8 mouse cellular contexts compared by ENCODE assay signal in genomic region chr8:105345061-105345975, GRCm38 (mm10). TPM values are rescaled to one million over a fixed set of nuclear protein-coding genes. Genes with fewer than 3 reads are reported as not detected.
DNase-seq lines count a peak whose midpoint lies in the region; ATAC-seq and TF ChIP-seq lines count a peak whose summit lies in the region.

No protein-coding gene starts in this region.

- no peaks in the 10 kb centered on the region for H3K36me3 ChIP-seq in midbrain, embryonic 10.5 days
- no peaks in the 10 kb centered on the region for H3K36me3 ChIP-seq in midbrain, embryonic 11.5 days (ENCODE audit: control insufficient read depth, insufficient read depth, low read length)
- no peaks in the 10 kb centered on the region for H3K36me3 ChIP-seq in embryonic facial prominence, embryonic 12.5 days
- H3K36me3 ChIP-seq in myocyte (ENCODE audit: control insufficient read depth, insufficient read depth) = peaks cover 9% of the 10 kb centered on the region
- H3K36me3 ChIP-seq in forebrain, embryonic 14.5 days (ENCODE audit: control insufficient read depth, insufficient read depth, low read length) = no peaks in the 10 kb centered on the region

- no peak for ATAC-seq in midbrain, embryonic 11.5 days (ENCODE audit: low FRiP score)
- ATAC-seq in embryonic facial prominence, embryonic 12.5 days (ENCODE audit: insufficient number of reproducible peaks, insufficient read depth, low FRiP score, low TSS enrichment) = no peak
- no peak for ATAC-seq in forebrain, embryonic 14.5 days

- peaks cover 10% of the 10 kb centered on the region for H3K27me3 ChIP-seq in midbrain, embryonic 10.5 days (ENCODE audit: low read depth, poor library complexity, severe bottlenecking)
- H3K27me3 ChIP-seq in midbrain, embryonic 11.5 days (ENCODE audit: control insufficient read depth, insufficient read depth, low read length) = no peaks in the 10 kb centered on the region; the same call in 1 of the 2 replicates
- no peaks in the 10 kb centered on the region for H3K27me3 ChIP-seq in embryonic facial prominence, embryonic 12.5 days
- no peaks in the 10 kb centered on the region for H3K27me3 ChIP-seq in myocyte (ENCODE audit: control insufficient read depth, insufficient read depth, insufficient read length)
- no peaks in the 10 kb centered on the region; the same call in 1 of the 2 replicates for H3K27me3 ChIP-seq in forebrain, embryonic 14.5 days (replicated peaks; ENCODE audit: control insufficient read depth, insufficient read depth, low read length)

- TF ChIP-seq POLR2A in myocyte (IDR thresholded peaks at IDR 0.05; ENCODE audit: insufficient read length, low read depth) = peak; percentile 23

- peaks cover 68% of the 10 kb centered on the region for H3K79me2 ChIP-seq in myocyte (ENCODE audit: control insufficient read depth, insufficient read depth)

- H3K9ac ChIP-seq in midbrain, embryonic 11.5 days (ENCODE audit: low read length) = no peak overlapping the region
- no peak overlapping the region for H3K9ac ChIP-seq in embryonic facial prominence, embryonic 12.5 days
- H3K9ac ChIP-seq in forebrain, embryonic 14.5 days (ENCODE audit: low read length) = no peak overlapping the region

- H3K4me2 ChIP-seq in midbrain, embryonic 11.5 days = no peak overlapping the region
- peak overlapping the region; percentile 90; the same call in 1 of the 2 replicates for H3K4me2 ChIP-seq in embryonic facial prominence, embryonic 12.5 days (replicated peaks)
- H3K4me2 ChIP-seq in myocyte (ENCODE audit: low read depth) = peak overlapping the region; percentile 92
- H3K4me2 ChIP-seq in forebrain, embryonic 14.5 days (ENCODE audit: low read length) = no peak overlapping the region

- H3K4me1 ChIP-seq in midbrain, embryonic 10.5 days = peaks cover 61% of the 10 kb centered on the region
- peaks cover 19% of the 10 kb centered on the region for H3K4me1 ChIP-seq in midbrain, embryonic 11.5 days (ENCODE audit: control insufficient read depth, insufficient read depth, low read length)
- H3K4me1 ChIP-seq in embryonic facial prominence, embryonic 12.5 days = peaks cover 29% of the 10 kb centered on the region
- peaks cover 15% of the 10 kb centered on the region for H3K4me1 ChIP-seq in forebrain, embryonic 14.5 days (ENCODE audit: control insufficient read depth, insufficient read depth, low read length)

- H3K9me3 ChIP-seq in midbrain, embryonic 10.5 days (replicated peaks) = no peaks in the 10 kb centered on the region
- no peaks in the 10 kb centered on the region for H3K9me3 ChIP-seq in midbrain, embryonic 11.5 days (ENCODE audit: control insufficient read depth, low read length)
- no peaks in the 10 kb centered on the region for H3K9me3 ChIP-seq in embryonic facial prominence, embryonic 12.5 days
- H3K9me3 ChIP-seq in forebrain, embryonic 14.5 days (replicated peaks; ENCODE audit: control insufficient read depth, low read length) = no peaks in the 10 kb centered on the region

- no peak for DNase-seq in midbrain, embryonic 10.5 days (ENCODE audit: low spot score)
- no peak for DNase-seq in midbrain, embryonic 11.5 days (ENCODE audit: low spot score, missing footprints)
- peak; percentile 63 to 69 for DNase-seq in kidney, postnatal 36 days
- no peak for DNase-seq in frontal cortex, postnatal 14 days (ENCODE audit: low spot score in 2 of 2)
- DNase-seq in frontal cortex, postnatal 36 days (ENCODE audit: low spot score in 2 of 2) = no peak
- DNase-seq in forebrain, embryonic 14.5 days (ENCODE audit: low spot score) = no peak

- WGBS in midbrain, embryonic 10.5 days = 77% methylated on average over 7 of the region's 7 CpGs
- WGBS in midbrain, embryonic 11.5 days = 68% methylated on average over 7 of the region's 7 CpGs
- WGBS in embryonic facial prominence, embryonic 12.5 days = 38% methylated on average over 7 of the region's 7 CpGs
- WGBS in forebrain, embryonic 14.5 days = 72% methylated on average over 7 of the region's 7 CpGs

- H3K27ac ChIP-seq in midbrain, embryonic 10.5 days (replicated peaks) = no peak overlapping the region
- H3K27ac ChIP-seq in midbrain, embryonic 11.5 days (ENCODE audit: low read depth, low read length) = no peak overlapping the region
- 0 out of 2 replicates have a peak overlapping the region, but pooled peaks have one; percentile 82 for H3K27ac ChIP-seq in embryonic facial prominence, embryonic 12.5 days
- H3K27ac ChIP-seq in forebrain, embryonic 14.5 days (ENCODE audit: low read depth, low read length) = no peak overlapping the region

- no peak overlapping the region for H3ac ChIP-seq in myocyte (ENCODE audit: control insufficient read depth, insufficient read length)

- peak overlapping the region; percentile 76; the same call in 1 of the 2 replicates for H3K4me3 ChIP-seq in midbrain, embryonic 10.5 days
- H3K4me3 ChIP-seq in midbrain, embryonic 11.5 days (ENCODE audit: low read depth, low read length) = no peak overlapping the region
- no peak overlapping the region; the same call in 1 of the 2 replicates for H3K4me3 ChIP-seq in embryonic facial prominence, embryonic 12.5 days
- peak overlapping the region; percentile 94 for H3K4me3 ChIP-seq in myocyte
- no peak overlapping the region for H3K4me3 ChIP-seq in forebrain, embryonic 14.5 days (ENCODE audit: low read depth, low read length)

TF ChIP-seq in myocyte, 11 proteins besides CTCF, POLR2A, EP300 and RAD21:
- TF ChIP-seq REST (IDR thresholded peaks at IDR 0.05; ENCODE audit: insufficient read depth, insufficient read length) (no peak), MYOD1 (IDR thresholded peaks at IDR 0.05; ENCODE audit: control insufficient read depth in 1 of 3, insufficient read length in 2 of 3, low read depth in 2 of 3) (peak in 1 of 3 experiments; percentile 25), MYOG (IDR thresholded peaks at IDR 0.05; ENCODE audit: control insufficient read depth in 1 of 3, insufficient read depth in 1 of 3, insufficient read length in 2 of 3, low read depth in 2 of 3) (no peak), CEBPB (IDR thresholded peaks at IDR 0.05; ENCODE audit: insufficient read depth, poor library complexity, severe bottlenecking) (peak; percentile 83; the same call in 1 of the 2 replicates)
TF ChIP-seq in myocyte: peak in this region for 2.

RNA-seq across cellular contexts. Expression of gene Fhod1, which starts 2.4 kb away (rescaled TPM):
- polyA plus RNA-seq in midbrain, embryonic 10.5 days (2016; fragmentation: Nextera tagmentation; extraction: Ambion mirVana) = 1.9 and 2.2 TPM in 2 replicates
- polyA plus RNA-seq in midbrain, embryonic 11.5 days (2014; fragmentation: Nextera tagmentation; extraction: Ambion mirVana) = 1.6 and 2.0 TPM in 2 replicates
- polyA plus RNA-seq in embryonic facial prominence, embryonic 12.5 days (2016; fragmentation: Nextera tagmentation; extraction: Ambion mirVana) = 2.3 TPM in 2 replicates
- polyA plus RNA-seq in myocyte (2012; fragmentation: generic; extraction: Trizol) = 19.0 TPM
- polyA plus RNA-seq in forebrain, embryonic 14.5 days (2014; fragmentation: Nextera tagmentation; extraction: Ambion mirVana) = 0.39 and 0.48 TPM in 2 replicates

RNA-seq across cellular contexts. Expression of gene Slc9a5, which starts 3.3 kb away (rescaled TPM):
- polyA plus RNA-seq in midbrain, embryonic 10.5 days (2016; fragmentation: Nextera tagmentation; extraction: Ambion mirVana) = 4.1 TPM in 2 replicates
- polyA plus RNA-seq in midbrain, embryonic 11.5 days (2014; fragmentation: Nextera tagmentation; extraction: Ambion mirVana) = 2.9 and 3.2 TPM in 2 replicates
- polyA plus RNA-seq in embryonic facial prominence, embryonic 12.5 days (2016; fragmentation: Nextera tagmentation; extraction: Ambion mirVana) = 5.9 and 7.4 TPM in 2 replicates
- 6.2 TPM for polyA plus RNA-seq in myocyte (2012; fragmentation: generic; extraction: Trizol)
- 3.8 and 6.9 TPM in 2 replicates for polyA plus RNA-seq in forebrain, embryonic 14.5 days (2014; fragmentation: Nextera tagmentation; extraction: Ambion mirVana)

RNA-seq across cellular contexts. Expression of gene Tmem208, which starts 19.2 kb away (rescaled TPM):
- 105 and 106 TPM in 2 replicates for polyA plus RNA-seq in midbrain, embryonic 10.5 days (2016; fragmentation: Nextera tagmentation; extraction: Ambion mirVana)
- 87.6 and 91.4 TPM in 2 replicates for polyA plus RNA-seq in midbrain, embryonic 11.5 days (2014; fragmentation: Nextera tagmentation; extraction: Ambion mirVana)
- polyA plus RNA-seq in embryonic facial prominence, embryonic 12.5 days (2016; fragmentation: Nextera tagmentation; extraction: Ambion mirVana) = 103 and 106 TPM in 2 replicates
- 109 TPM for polyA plus RNA-seq in myocyte (2012; fragmentation: generic; extraction: Trizol)
- polyA plus RNA-seq in forebrain, embryonic 14.5 days (2014; fragmentation: Nextera tagmentation; extraction: Ambion mirVana) = 130 and 141 TPM in 2 replicates

RNA-seq across cellular contexts. Expression of gene Lrrc29, which starts 19.2 kb away (rescaled TPM):
- polyA plus RNA-seq in midbrain, embryonic 10.5 days (2016; fragmentation: Nextera tagmentation; extraction: Ambion mirVana) = 1.2 and 1.7 TPM in 2 replicates
- polyA plus RNA-seq in midbrain, embryonic 11.5 days (2014; fragmentation: Nextera tagmentation; extraction: Ambion mirVana) = 0.91 and 1.1 TPM in 2 replicates
- polyA plus RNA-seq in embryonic facial prominence, embryonic 12.5 days (2016; fragmentation: Nextera tagmentation; extraction: Ambion mirVana) = 1.6 and 1.8 TPM in 2 replicates
- polyA plus RNA-seq in myocyte (2012; fragmentation: generic; extraction: Trizol) = 1.8 TPM
- 0.67 and 0.93 TPM in 2 replicates for polyA plus RNA-seq in forebrain, embryonic 14.5 days (2014; fragmentation: Nextera tagmentation; extraction: Ambion mirVana)

RNA-seq across cellular contexts. Expression of gene Plekhg4, which starts 27.8 kb away (rescaled TPM):
- 0.49 and 0.51 TPM in 2 replicates for polyA plus RNA-seq in midbrain, embryonic 10.5 days (2016; fragmentation: Nextera tagmentation; extraction: Ambion mirVana)
- polyA plus RNA-seq in midbrain, embryonic 11.5 days (2014; fragmentation: Nextera tagmentation; extraction: Ambion mirVana) = 0.55 and 0.61 TPM in 2 replicates
- polyA plus RNA-seq in embryonic facial prominence, embryonic 12.5 days (2016; fragmentation: Nextera tagmentation; extraction: Ambion mirVana) = 0.69 and 0.74 TPM in 2 replicates
- 1.0 TPM for polyA plus RNA-seq in myocyte (2012; fragmentation: generic; extraction: Trizol)
- polyA plus RNA-seq in forebrain, embryonic 14.5 days (2014; fragmentation: Nextera tagmentation; extraction: Ambion mirVana) = 1.1 and 1.2 TPM in 2 replicates

Comparison
In these comparisons a context has a peak if more than half of its experiments do, and no peak if none do; other contexts are left out.
1. H3K4me3 ChIP-seq: peak in midbrain, embryonic 10.5 days (single experiment) and myocyte (single experiment); none in midbrain, embryonic 11.5 days (single experiment), embryonic facial prominence, embryonic 12.5 days (single experiment) and forebrain, embryonic 14.5 days (single experiment).
2. DNase-seq: peak in kidney, postnatal 36 days (2 of 2); none in midbrain, embryonic 10.5 days (single experiment), midbrain, embryonic 11.5 days (single experiment), frontal cortex, postnatal 14 days (0 of 2), frontal cortex, postnatal 36 days (0 of 2) and forebrain, embryonic 14.5 days (single experiment).
3. H3K4me2 ChIP-seq: peak in embryonic facial prominence, embryonic 12.5 days (single experiment) and myocyte (single experiment); none in midbrain, embryonic 11.5 days (single experiment) and forebrain, embryonic 14.5 days (single experiment).